15 mouse cellular contexts compared by ENCODE assay signal in the genomic region with DNA sequence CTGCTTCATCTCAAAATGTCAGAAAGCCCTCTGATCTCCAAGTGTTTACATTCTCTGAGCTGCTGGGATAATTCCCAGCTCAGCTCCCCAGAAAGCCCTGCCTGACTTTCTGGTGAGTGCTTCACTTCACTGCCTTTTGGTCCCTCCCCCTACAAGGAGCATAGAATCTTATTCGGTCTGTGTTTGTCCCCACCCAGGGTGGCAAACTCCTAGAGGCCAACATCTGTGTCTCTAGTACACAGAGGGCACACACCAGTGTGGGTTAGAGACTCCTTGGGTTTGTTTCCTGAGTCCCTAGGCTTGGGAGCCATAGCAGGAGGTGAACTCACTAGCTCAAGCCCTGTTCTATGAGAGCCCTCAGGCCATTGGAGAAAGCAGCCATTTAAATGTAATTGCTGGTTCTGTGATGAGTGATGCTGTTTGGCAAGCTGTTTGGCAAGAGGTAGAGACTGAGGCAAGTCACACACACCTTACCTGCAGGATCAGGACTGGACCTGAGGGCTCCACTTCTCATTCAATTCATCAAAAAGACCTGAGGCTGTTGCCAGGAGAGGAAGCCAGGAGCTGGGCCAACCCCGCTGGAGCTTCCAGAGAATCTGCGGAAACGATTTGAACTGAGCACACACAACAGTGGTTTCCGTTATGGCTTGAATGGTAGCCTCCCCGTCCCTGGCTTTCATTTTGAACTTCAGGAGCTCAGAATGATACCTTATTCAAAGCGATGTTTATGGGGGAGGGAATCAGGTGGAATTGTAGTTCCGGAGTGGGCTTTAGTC. TPM values are rescaled to one million over a fixed set of nuclear protein-coding genes. Genes with fewer than 3 reads are reported as not detected.
DNase-seq lines count a peak whose midpoint lies in the region; ATAC-seq lines count a peak whose summit lies in the region.
"Had no signal": no experiment of that assay in that cellular context is flagged by ENCODE, and none has a peak within 500 bp of the region (broad histone marks: within the 10 kb centered on the region; RNA-seq: fewer than 3 reads in every experiment).

No protein-coding gene starts in this region.

- 25% methylated on average over 8 of the region's 8 CpGs for WGBS in lung, embryonic 16.5 days

- H3K27me3 ChIP-seq in lung, embryonic 16.5 days (ENCODE audit: control insufficient read depth, insufficient read depth, low read depth, low read length): no peaks in the 10 kb centered on the region
- H3K27me3 ChIP-seq: heart, embryonic 13.5 days; hindbrain, embryonic 15.5 days had no signal

- peak; percentile 51 for ATAC-seq in lung, embryonic 16.5 days (ENCODE audit: low read depth)

- H3K9me3 ChIP-seq in lung, embryonic 16.5 days (ENCODE audit: control insufficient read depth, low read length): no peaks in the 10 kb centered on the region
- H3K9me3 ChIP-seq: hindbrain, embryonic 15.5 days had no signal

- no peaks in the 10 kb centered on the region for H3K36me3 ChIP-seq in lung, embryonic 16.5 days (ENCODE audit: control insufficient read depth, insufficient read depth, low read length)
- H3K36me3 ChIP-seq: heart, embryonic 13.5 days; hindbrain, embryonic 15.5 days had no signal

- no peak overlapping the region for H3K9ac ChIP-seq in lung, embryonic 16.5 days (ENCODE audit: low read length)
- H3K9ac ChIP-seq: heart, embryonic 13.5 days; hindbrain, embryonic 15.5 days had no signal

- H3K4me1 ChIP-seq in lung, embryonic 16.5 days (replicated peaks; ENCODE audit: control insufficient read depth, insufficient read depth, low read length): peaks cover 17% of the 10 kb centered on the region
- H3K4me1 ChIP-seq: heart, embryonic 13.5 days; hindbrain, embryonic 15.5 days had no signal

- peak overlapping the region; percentile 66 for H3K27ac ChIP-seq in lung, embryonic 16.5 days (ENCODE audit: low read length)
- H3K27ac ChIP-seq: heart, embryonic 13.5 days; hindbrain, embryonic 15.5 days had no signal

- peak overlapping the region; percentile 25 for H3K4me2 ChIP-seq in lung, embryonic 16.5 days (ENCODE audit: low read depth, low read length)
- H3K4me2 ChIP-seq: heart, embryonic 13.5 days; hindbrain, embryonic 15.5 days had no signal

- peak; percentile 30 for DNase-seq in gastrocnemius, postnatal 14 days
- DNase-seq in gastrocnemius, adult 8-10 months (ENCODE audit: low spot score in 2 of 2): no peak
- DNase-seq in lung, postnatal 25 days (ENCODE audit: low spot score): no peak
- DNase-seq in kidney, postnatal 14 days: peak; percentile 31
- no peak for DNase-seq in thymus, postnatal 4 days
- DNase-seq in left cerebral cortex, postnatal 25 days (ENCODE audit: low spot score in 2 of 2): no peak
- DNase-seq in thymus, postnatal 25 days: no peak
- DNase-seq: cerebellum, adult 9-11 months; liver; right cerebral cortex, postnatal 4 days had no signal

- no peak overlapping the region for H3K4me3 ChIP-seq in lung, embryonic 16.5 days (ENCODE audit: low read length)
- H3K4me3 ChIP-seq: heart, embryonic 13.5 days; hindbrain, embryonic 15.5 days; megakaryocyte, embryonic 14.5 days had no signal

- intact Hi-C loops in gastrocnemius, postnatal 14 days (cut with DNase I; ENCODE audit: low total_unique reads): no loop called here
- intact Hi-C loops in left cerebral cortex, postnatal 25 days (cut with DNase I): no loop called here

RNA-seq across cellular contexts. Expression of gene Wfdc2, which starts 21.4 kb away (rescaled TPM):
- total RNA-seq in gastrocnemius, postnatal 14 days (2021): not detected
- total RNA-seq in gastrocnemius, adult 8-10 months (2022): not detected
- polyA plus RNA-seq in lung, embryonic 16.5 days (2015; fragmentation: Nextera tagmentation; extraction: Ambion mirVana): 486 and 558 TPM in 2 replicates
- total RNA-seq in left cerebral cortex, postnatal 25 days (2021): 1 to 10 TPM in 1 of 2 experiments, under 1 TPM in 1; 0.71 to 1.3 TPM

RNA-seq across cellular contexts. Expression of gene Spint3, which starts 32.4 kb away (rescaled TPM):
- not detected for total RNA-seq in gastrocnemius, postnatal 14 days (2021)
- not detected for total RNA-seq in gastrocnemius, adult 8-10 months (2022)
- polyA plus RNA-seq in lung, embryonic 16.5 days (2015; fragmentation: Nextera tagmentation; extraction: Ambion mirVana): not detected in 2 replicates
- total RNA-seq in left cerebral cortex, postnatal 25 days (2021): not detected
- total RNA-seq: layer of hippocampus, postnatal 25 days had no signal
- polyA plus RNA-seq: heart, embryonic 13.5 days; hindbrain, embryonic 15.5 days had no signal

RNA-seq across cellular contexts. Expression of gene Pigt, which starts 43.5 kb away (rescaled TPM):
- 10 to 100 TPM; 36.8 to 41.0 TPM for total RNA-seq in gastrocnemius, postnatal 14 days (2021)
- 10 to 100 TPM; 27.2 to 33.2 (median 30.0) TPM for total RNA-seq in gastrocnemius, adult 8-10 months (2022)
- polyA plus RNA-seq in lung, embryonic 16.5 days (2015; fragmentation: Nextera tagmentation; extraction: Ambion mirVana): 62.0 and 63.2 TPM in 2 replicates
- 10 to 100 TPM; 92.5 to 94.5 TPM for total RNA-seq in left cerebral cortex, postnatal 25 days (2021)

RNA-seq across cellular contexts. Expression of gene Wfdc6a, which starts 44.4 kb away (rescaled TPM):
- not detected for total RNA-seq in gastrocnemius, postnatal 14 days (2021)
- total RNA-seq in gastrocnemius, adult 8-10 months (2022): not detected
- polyA plus RNA-seq in lung, embryonic 16.5 days (2015; fragmentation: Nextera tagmentation; extraction: Ambion mirVana): 0.92 and 1.4 TPM in 2 replicates
- total RNA-seq in left cerebral cortex, postnatal 25 days (2021): under 1 TPM in 1 of 2 experiments, not detected in 1; 0.46 TPM
- total RNA-seq: layer of hippocampus, postnatal 25 days had no signal
- polyA plus RNA-seq: hindbrain, embryonic 15.5 days had no signal

RNA-seq across cellular contexts. Expression of gene Eppin, which starts 52.6 kb away (rescaled TPM):
- not detected for total RNA-seq in gastrocnemius, postnatal 14 days (2021)
- not detected for total RNA-seq in gastrocnemius, adult 8-10 months (2022)
- polyA plus RNA-seq in lung, embryonic 16.5 days (2015; fragmentation: Nextera tagmentation; extraction: Ambion mirVana): not detected in 2 replicates
- not detected for total RNA-seq in left cerebral cortex, postnatal 25 days (2021)
- total RNA-seq: layer of hippocampus, postnatal 25 days had no signal
- polyA plus RNA-seq: heart, embryonic 13.5 days; hindbrain, embryonic 15.5 days had no signal

Comparison
In these comparisons a context has a peak if more than half of its experiments do, and no peak if none do; other contexts are left out.
1. DNase-seq: peak in gastrocnemius, postnatal 14 days (single experiment) and kidney, postnatal 14 days (single experiment); none in gastrocnemius, adult 8-10 months (0 of 2), lung, postnatal 25 days (single experiment), thymus, postnatal 4 days (single experiment), left cerebral cortex, postnatal 25 days (0 of 2) and thymus, postnatal 25 days (single experiment).